Mouse (Mus musculus) ES-CJ7 (cell line): Measurements from ENCODE around the gene Cenpn.

Experiments used
- DNase-seq: peaks from one replicate; pipeline ENCODE4 v3.0.0; 2011; ENCODE audit warnings: low read depth, low spot score

The Cenpn gene

GRCm38 (mm10) chr8:116942284-116943058 lies 20.9 kb downstream of the Cenpn start:
- DNase-seq: peak; percentile 48

GRCm38 (mm10) chr8:116943161-116943554 lies 21.6 kb downstream of the Cenpn start, which contains the start of gene Atmin:
Gene Atmin, plus strand, starts transcription at chr8:116943393.
- peak; percentile 88 for DNase-seq

GRCm38 (mm10) chr8:116943555-116944384 lies 22.2 kb downstream of the Cenpn start:
- peak; percentile 31 for DNase-seq

- peak; percentile 33 for DNase-seq
Measured at GRCm38 (mm10) chr8:116944385-116944696, 22.8 kb downstream of the Cenpn start.

GRCm38 (mm10) chr8:116945169-116945910 lies 23.8 kb downstream of the Cenpn start:
- DNase-seq: peak; percentile 36

GRCm38 (mm10) chr8:116946268-116946838 lies 24.8 kb downstream of the Cenpn start:
- no peak for DNase-seq

GRCm38 (mm10) chr8:116946851-116947250 lies 25.3 kb downstream of the Cenpn start:
- no peak for DNase-seq

- peak; percentile 54 for DNase-seq
Measured at GRCm38 (mm10) chr8:116947589-116947988, 26.1 kb downstream of the Cenpn start.

- no peak for DNase-seq
Measured at GRCm38 (mm10) chr8:116951369-116951768, 29.8 kb downstream of the Cenpn start.

- no peak for DNase-seq
Measured at GRCm38 (mm10) chr8:116951778-116952177, 30.2 kb downstream of the Cenpn start.

- no peak for DNase-seq
Measured at GRCm38 (mm10) chr8:116952428-116952827, 30.9 kb downstream of the Cenpn start.

GRCm38 (mm10) chr8:116954415-116954814 lies 32.9 kb downstream of the Cenpn start:
- no peak for DNase-seq

GRCm38 (mm10) chr8:116969531-116969930 lies 48.0 kb downstream of the Cenpn start:
- no peak for DNase-seq

- peak; percentile 77 for DNase-seq
Measured at GRCm38 (mm10) chr8:116975066-116975465, 53.5 kb downstream of the Cenpn start.

- DNase-seq: no peak
Measured at GRCm38 (mm10) chr8:116975606-116976005, 54.1 kb downstream of the Cenpn start.

- DNase-seq: no peak
Measured at GRCm38 (mm10) chr8:116978052-116978451, 56.5 kb downstream of the Cenpn start.

- peak; percentile 99 for DNase-seq
Measured at GRCm38 (mm10) chr8:116978631-116979256, 57.2 kb downstream of the Cenpn start, which contains the start of gene 1700030J22Rik. Gene 1700030J22Rik, minus strand, starts transcription at chr8:116978959.

GRCm38 (mm10) chr8:116980117-116980516 lies 58.6 kb downstream of the Cenpn start:
- DNase-seq: peak; percentile 82

- peak; percentile 70 for DNase-seq
Measured at GRCm38 (mm10) chr8:116989842-116990241, 68.3 kb downstream of the Cenpn start.
